Mouse (Mus musculus) left cerebral cortex, postnatal 25 days (tissue): Measurements from ENCODE around the gene Spats1. TPM values are rescaled to one million over a fixed set of nuclear protein-coding genes. Genes with fewer than 3 reads are reported as not detected.
A peak's percentile ranks its signal among the peaks of the same experiment; 100 is the strongest.
"Not testable (repeated sequence)": the region's sequence is repeated elsewhere in the genome, so short reads cannot be mapped to it uniquely, and the experiment has no call there.

Experiments
- DNase-seq, 2 experiments: peaks; one replicate each; pipeline ENCODE4 v3.0.0; 2022; ENCODE audit warnings: low spot score in 2 of 2, mixed read lengths in 1 of 2
- intact Hi-C: fragments of 180-260 bp; cut with DNase I; formaldehyde crosslinking; loops from one replicate; pipeline ENCODE4 v1.15.1; 2025
- total RNA-seq, 2 experiments: library from RNA; stranded (reverse); gene quantifications; 2 replicates each; pipeline ENCODE4 v1.2.3; 2021

Spats1 gene
- total RNA-seq, 2 experiments from 2014 or later, result 5.2 to 6.1 TPM

DNA sequence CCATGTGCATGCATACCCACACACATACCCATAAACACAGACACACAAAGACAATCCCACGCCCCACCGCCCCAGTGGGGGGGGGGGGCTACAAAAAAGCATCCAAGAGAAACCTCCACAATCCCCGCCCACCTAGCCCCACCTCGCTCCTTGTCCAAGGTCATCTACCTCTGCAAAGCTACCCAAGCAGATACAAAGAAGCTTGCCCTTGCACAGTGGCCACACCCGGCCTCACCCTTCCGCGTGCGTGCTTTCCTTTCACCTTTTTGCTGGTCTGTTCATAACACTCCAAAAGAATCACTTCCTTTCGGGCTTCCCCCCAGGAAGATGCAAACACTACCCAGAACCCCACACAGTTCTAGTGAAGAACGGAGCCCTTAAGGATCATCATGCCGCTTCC is 20.2 kb upstream of the Spats1 start:
- DNase-seq, result no peak
- intact Hi-C loops, result no loop called here

DNA sequence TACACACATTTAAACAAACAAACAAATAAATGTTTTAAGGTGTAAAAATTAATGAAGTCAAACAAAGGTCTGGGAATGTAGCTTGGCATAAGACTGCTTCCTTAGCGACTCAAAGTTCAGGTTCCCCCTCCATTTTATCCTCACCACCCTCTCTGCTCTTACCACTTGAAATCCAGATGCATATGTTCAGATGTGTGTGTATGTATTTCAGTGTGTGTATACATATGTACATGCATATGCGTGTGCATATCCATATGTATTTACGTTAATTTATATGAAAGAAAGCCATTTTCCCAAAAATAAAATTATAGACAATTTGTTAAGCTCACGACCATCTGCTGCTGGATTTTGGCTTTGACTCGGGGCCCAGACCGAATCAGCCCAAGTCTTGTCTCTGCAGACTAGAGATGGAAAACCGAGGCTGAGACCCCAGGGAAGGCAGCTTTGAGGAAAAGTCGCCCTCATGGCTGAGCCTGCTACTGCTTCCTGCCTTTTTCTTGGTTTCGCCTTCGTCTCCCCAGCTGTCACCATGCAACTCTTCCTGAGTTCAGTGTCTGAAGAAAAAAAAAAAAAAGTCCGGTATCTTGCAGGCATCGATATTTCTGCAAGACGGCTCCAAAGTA is 15.4 kb upstream of the Spats1 start:
- intact Hi-C loops, result no loop called here
- DNase-seq, result no peak

DNA sequence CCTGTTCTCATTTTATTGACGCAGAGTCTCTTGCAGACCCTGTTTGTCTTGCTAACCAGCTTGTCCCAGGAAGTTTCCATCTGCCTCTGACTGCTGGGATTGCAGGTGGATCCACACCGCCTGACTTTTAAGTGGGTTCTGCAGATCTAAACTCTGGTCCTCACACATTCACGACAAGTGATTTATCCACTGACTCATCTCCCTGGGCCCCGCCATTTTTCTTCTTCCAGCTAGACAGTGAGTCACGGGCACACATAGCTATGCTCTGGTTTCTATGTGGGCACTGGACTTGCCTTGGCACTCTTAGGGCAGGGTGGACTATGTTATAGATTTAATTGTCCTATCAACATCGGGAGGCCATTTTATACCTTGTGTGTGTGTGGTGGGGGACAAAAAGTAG is 14.5 kb upstream of the Spats1 start:
- intact Hi-C loops, result no loop called here
- peak in 1 of 2 experiments; percentile 65 for DNase-seq

DNA sequence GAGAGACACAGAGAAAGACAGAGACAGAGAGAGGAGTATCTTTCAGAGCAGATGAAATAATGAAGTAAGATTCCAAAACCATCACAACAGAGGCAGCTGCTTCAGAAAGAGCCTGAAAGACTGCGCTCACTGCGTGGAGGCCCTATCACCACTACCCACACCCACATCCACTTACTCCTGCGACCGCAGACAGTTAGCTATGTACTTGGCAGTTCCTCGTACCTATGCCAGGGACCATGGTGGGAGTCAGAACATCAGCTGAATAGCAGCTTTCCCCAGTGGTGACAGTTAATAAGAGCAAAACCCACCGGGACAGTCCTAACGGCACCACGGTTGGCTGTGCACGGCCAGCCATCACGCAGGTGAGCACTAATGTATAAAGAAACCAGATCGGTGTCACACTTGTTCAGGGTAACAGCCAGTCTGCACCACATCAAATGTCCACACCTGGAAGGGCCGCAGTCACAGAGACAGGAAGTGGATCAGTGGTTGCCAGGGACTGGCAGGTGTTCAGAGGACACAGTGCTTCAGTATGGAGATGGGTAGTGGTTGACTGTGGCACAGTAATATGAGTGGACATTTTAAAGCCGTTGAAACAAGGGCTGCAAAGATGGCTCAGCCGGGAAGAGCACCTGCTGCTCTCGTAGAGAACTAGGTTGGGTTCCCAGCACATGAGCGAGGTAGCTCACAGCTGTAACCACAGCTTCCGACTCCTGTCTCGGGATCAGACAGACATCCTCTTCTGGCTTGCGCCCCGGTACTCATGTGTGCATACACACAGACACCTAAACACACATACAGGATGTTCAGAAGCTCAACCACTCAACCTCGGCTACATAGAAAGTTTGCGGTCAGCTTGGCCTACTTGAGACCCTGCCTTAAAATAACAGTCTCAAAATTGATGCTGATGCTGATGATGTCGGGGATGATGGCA is 13.4 kb upstream of the Spats1 start:
- intact Hi-C loops, result no loop called here
- DNase-seq, result no peak

DNA sequence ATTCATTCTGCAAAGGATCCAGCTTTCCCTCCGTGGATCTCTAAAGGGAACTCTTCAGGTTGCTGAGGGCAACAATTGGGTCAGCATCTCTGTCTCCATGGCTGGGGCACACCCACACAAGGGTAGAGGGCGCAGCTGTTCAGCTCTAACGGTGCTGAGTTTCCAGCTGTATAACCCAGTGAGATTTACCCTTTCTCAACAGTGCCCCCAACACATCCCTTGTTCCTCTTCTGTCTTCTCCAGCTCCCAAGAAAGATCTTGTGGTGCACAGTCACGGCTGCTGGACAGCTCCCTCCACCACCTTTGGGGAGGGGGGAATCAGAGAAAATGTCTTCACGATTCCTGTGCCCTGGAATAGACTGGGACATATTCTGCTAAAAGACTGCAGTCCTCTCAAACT is 12.0 kb upstream of the Spats1 start:
- intact Hi-C loops, result loop anchor here (2.0 kb wide), 1 partner anchor 68 kb away; the partner anchor contains the start of gene Nfkbie
- no peak for DNase-seq

DNA sequence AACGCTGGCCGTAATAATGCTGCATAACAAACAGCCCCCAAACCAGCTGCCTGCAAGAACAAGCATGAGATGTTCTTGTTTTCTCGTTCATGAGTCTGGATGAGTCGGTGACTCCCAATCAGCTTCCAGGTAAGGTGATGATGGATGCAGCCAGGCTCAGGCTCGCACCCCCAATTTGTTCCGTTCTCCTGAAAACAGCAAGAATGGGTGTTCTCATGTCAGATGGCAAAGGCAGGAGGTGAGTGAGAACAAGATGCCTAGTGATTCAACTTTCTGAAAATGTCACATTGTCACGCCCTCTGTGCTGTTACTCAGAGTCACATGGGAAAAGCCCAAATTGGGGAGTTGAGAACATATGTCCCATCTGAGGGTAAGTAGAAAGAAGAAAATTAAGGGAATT is 10.4 kb upstream of the Spats1 start:
- peak in 1 of 2 experiments; percentile 47 for DNase-seq
- intact Hi-C loops, result no loop called here

DNA sequence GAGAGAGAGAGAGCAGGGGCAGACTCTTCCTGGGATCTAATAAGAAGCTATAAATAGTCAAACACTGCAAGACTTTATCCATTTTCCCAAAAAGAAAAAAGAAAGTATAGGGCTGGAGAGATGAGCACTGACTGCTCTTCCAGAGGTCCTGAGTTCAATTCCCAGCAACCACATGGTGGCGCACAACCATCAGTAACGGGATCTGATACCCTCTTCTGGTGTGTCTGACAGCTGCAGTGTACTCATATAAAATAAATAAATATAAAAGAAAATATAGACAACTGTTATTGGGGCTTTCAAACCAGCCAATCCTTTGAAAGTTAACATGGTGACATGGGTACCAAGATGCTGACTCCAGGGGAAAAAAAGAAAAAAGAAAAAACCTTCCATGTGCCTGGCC is 5.2 kb upstream of the Spats1 start:
- intact Hi-C loops, result no loop called here
- DNase-seq, result no peak

DNA sequence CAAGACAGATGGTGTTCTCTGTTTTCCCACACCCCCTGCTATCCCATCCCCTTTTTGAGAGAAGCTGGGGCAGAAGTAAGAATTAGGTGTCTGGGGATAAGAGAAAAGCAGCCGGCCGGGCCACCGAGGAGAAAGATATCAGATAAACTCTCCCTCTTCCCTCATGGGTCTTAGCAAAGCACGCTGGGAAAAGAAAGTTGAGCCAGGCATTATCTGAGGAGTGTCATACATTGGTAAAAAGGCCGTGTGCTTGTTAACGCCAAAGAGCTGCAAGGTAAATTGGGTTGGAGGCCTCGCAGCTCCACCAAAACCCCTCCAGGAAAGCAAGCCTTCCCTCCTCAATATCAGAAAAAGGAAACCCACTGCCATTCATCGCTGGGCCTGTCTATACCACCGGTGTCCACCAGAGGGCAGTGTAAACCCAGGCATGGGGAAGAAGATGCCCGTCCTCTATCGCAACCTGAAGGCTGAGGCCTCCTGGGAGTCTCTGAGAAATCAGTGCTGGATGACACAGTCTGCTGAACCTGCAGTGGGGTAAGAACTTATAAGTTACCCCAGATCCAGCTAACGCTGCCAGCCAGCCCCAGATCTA is 3.1 kb upstream of the Spats1 start:
- intact Hi-C loops, result loop anchor here (1.0 to 5.0 kb wide), 2 partner anchors 74 to 164 kb away; no protein-coding TSS in a partner anchor

DNA sequence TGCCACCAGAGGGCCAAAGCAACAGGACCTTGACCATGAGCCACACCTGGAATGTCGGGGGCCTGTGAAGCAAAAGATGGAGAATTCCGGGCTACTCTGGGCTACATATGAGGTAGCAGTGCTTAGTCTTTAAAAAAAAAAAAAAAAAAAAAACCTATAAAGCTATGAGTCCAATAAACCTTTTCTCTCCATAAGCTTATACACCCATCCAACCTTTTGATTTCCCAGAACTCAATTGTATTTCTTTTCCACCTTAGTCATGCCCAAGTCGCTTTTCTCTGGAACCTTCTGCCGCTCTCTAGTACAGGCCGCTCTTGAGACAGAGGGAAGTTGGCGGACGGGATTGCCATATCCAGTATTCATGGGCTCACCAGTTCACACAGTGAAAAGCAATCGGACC is 1.1 kb downstream of the Spats1 start:
- no peak for DNase-seq
- intact Hi-C loops, result no loop called here

More for the DNA sequence above, 3.1 kb upstream of the Spats1 start:
- DNase-seq, result peak; percentile 79 to 86

DNA sequence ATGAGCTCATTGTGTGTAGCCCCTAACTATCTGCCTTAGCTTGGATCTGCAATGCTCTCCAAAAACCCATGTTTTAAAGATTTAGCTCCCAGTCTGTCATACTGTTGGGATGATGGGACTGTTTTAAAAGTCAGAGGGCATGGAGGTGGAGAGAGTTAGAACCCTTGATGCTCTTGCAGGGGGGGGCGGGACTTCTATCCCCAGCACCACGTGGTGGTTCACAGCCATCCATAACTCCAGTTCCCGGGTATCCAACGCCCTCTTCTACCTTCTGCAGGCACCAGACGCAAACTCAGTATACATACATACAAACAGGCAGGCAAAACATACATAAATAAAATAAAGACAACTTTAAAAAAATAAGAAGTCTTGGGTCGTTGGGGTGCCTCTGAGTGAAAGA is 1.5 kb downstream of the Spats1 start:
- no peak for DNase-seq
- intact Hi-C loops, result no loop called here

DNA sequence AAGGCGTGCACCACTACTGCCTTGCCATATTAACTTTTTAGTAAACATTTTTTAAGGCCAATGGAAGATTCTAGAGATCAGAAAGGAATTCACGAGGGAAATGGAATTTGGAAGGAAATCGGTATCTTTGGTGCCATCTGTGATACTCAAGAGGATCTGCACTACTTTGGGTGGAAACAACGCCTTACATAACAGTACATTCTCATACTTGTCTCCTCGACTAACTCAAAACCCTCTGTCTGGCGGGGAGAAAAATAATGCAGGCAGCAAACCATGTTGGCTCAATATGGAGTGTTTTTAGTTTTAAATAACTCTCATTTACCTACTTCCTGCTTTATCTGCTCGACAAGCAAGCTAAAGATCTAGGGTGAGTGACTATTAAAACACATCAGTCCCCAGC is 4.5 kb downstream of the Spats1 start:
- DNase-seq, result peak in 1 of 2 experiments; percentile 71
- intact Hi-C loops, result no loop called here

DNA sequence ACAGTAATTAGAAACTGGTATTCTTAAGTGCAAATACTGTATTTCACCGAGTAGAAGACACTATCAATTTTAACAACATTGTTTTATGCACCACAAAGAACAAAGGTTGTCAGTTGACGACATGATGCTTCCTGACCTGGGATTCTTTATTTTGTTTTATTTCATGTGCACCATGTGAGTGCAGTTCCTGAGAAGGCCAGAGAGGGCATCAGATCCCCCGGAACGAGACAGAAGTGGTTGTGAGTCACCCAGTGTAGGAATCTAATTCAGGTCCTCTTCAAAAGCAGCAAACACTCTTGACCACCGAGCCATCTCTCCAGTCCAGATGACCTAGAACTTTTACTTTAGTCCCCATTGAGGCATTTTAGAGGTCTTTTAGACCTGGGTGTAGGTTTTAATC is 6.9 kb downstream of the Spats1 start:
- DNase-seq, result no peak
- intact Hi-C loops, result no loop called here

DNA sequence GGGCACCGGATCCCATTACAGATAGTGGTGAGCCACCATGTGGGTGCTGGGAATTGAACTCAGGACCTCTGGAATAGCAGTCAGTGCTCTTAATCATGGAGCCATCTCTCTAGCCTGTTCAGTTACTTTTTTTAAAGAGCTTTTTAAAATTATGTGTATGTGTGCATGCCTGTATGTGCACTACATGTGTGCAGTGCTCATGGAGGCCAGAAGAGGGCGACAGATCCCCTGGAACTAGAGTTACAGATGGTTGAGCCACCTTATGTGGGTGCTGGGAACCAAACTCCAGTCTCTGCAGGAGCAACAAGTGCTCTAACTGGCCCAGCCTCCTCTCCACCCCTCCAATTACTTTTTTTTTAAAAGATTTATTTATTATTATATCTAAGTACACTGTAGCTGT is 8.5 kb downstream of the Spats1 start:
- DNase-seq, result no peak

DNA sequence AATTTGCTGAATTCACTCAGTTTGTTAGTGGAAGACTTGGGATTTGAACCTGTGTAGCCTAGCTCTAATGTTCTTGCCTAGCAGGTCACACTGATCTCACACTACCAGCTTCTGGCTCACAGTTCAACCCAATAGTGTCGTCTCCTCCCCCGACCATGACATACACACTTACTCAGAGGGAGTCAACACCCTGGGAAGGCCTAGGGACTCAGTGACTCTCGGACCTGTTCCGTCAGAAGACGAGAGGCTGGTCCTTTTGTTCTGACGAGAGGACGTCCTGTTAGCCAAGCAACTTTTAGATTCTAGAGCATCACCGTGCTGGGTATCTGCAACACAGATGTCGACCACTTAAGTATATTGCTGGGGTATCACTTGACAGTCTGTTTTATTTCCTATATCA is 11.0 kb downstream of the Spats1 start:
- intact Hi-C loops, result no loop called here
- no peak for DNase-seq

More for the DNA sequence above, 8.5 kb downstream of the Spats1 start:
- intact Hi-C loops, result no loop called here

DNA sequence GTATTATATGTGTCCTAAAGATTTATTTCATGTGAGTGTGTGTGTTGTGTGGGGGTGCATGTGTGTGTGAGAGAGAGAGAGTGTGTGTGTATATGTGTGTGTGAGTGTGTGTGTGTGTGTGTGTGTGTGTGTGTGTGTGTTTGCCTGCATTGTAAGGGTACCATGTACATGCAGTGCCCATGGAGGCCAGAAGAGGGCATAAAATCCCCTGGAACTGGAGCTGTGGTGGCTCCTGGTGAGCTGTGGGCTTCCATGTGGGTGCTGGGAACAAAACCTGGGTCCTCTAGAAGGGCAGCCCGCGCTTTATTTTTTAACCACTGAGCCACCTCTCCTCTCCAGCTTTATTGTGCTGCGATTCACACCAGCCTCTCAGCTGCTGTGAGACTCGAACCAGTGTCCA is 12.7 kb downstream of the Spats1 start:
- intact Hi-C loops, result no loop called here
- DNase-seq, result no peak

DNA sequence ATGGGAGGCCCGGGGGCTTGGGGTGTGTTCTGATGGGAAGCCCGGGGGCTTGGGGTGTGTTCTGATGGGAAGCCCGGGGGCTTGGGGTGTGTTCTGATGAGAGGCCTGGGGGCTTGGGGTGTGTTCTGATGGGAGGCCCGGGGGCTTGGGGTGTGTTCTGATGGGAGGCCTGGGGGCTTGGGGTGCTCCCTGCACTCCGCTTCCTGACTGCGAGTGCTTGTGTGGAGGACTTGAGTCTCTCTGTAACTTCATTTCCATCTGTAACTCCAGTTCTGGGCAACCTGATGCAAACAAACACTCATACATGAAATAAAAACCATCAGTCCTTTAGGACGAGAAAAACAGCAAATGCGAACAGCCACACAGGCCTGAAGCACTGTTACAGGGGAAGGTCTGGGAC is 16.2 kb downstream of the Spats1 start:
- DNase-seq, result no peak
- intact Hi-C loops, result no loop called here

DNA sequence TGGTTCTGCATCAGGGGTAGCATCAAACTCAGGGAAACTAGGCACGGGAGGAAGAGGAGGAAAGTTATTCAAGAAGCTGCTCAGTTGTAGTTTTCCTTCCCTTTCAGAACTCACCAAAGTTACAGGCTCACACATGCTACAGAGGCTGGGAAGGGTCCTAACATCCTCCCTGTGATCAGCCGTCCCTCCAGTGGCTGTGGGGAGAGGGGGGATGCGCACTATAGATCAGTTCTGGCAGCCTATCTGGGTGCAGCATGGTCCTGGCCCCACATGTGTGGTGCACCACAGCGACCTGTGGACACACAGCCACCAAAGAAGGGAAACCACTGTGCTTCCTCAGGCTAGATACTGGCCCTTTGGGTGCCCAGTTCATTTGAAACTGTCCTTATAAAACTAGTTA is 16.7 kb downstream of the Spats1 start:
- intact Hi-C loops, result no loop called here
- no peak for DNase-seq

DNA sequence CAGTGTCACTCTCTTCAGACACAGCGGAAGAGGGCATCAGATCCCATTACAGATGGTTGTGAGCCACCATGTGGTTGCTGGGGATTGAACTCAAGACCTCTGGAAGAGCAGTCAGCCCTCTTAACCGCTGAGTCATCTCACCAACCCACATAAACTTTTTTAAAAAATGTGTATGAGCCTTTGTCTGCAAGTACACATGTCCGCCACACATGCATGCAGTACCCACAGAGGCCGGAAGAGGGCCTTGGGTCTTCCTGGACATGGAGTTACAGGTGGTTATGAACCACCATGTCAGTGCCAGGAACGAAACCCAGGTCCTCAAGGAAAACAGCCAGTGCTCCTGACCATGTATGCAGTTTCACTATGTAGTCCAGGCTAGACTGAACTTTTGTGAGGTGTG is 17.7 kb downstream of the Spats1 start:
- no peak for DNase-seq
- intact Hi-C loops, result no loop called here

DNA sequence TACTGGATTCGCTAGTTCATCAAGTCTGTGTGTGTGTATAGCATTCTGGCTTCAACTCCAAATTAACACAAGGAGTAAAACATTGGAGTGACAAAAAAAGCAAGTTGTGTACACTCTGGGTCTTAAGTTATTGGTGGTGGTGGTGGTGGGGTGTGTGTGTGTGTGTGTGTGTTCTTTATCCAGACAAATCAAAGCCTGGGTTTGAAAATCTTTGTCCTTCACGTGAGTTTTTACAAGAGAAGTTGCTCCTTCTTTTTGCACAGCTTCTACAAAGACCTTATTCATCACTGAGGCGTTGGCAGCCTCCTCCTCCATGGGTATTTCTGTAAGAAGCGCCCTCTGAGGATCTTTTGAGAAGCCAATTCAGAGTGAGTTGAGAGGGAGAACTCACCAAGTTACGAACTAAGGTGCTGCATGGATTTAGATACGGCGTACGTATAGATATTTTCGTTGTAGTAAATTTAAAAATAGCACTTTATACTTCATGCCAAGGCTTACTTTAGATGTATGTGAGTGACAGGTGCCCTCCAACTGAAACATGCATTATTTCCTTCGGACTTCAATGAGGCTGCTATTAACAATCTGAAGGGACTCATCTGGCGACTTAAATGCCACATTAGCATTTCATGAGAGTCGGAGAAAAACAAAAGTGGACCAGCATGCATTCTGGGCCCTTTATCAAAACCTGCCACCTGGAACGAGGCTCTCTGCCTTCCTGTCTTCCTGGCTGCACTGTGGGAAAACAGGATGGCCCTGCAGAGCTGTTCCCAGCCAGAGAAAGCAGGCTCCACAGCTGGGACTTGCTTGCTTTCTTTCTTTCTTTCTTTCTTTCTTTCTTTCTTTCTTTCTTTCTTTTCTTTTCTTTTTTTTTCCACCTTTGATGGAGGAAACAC is 18.7 kb downstream of the Spats1 start:
- DNase-seq, result peak; percentile 24 to 75
- intact Hi-C loops, result no loop called here

DNA sequence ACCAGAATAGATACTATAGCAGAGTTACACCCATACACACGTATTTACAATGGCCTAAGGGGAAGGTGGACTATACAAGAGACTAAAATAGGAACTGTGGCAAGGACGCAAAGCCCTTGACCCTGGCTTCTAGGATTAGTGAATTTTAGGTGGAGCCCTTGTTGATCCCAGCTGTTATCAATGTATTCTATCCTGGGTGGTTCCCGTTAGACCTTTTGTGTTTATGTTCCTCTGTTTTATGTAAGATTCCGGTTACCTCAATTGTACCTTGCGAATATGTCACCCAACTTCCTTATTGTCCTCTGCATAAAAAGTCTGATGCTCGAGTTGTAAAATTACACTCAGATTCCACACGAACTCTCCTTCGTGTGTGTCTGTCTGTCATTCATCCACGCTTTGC is 19.4 kb downstream of the Spats1 start:
- intact Hi-C loops, DNase-seq: not testable (repeated sequence)
